Mouse (Mus musculus) NIH3T3 (cell line): ENCODE data around the gene Col18a1.
A peak's percentile ranks its signal among the peaks of the same experiment; 100 is the strongest.

Experiments used
- DNase-seq: peaks from one replicate; pipeline ENCODE4 v3.0.0-alpha.2; 2012; ENCODE audit warnings: low read depth

Col18a1 gene

GRCm38 (mm10) chr10:77165963-77166717, at the start of gene Col18a1:
Gene Col18a1, minus strand, starts transcription at chr10:77166548.
- DNase-seq, result no peak

- DNase-seq, result peak; percentile 45
Measured at GRCm38 (mm10) chr10:77215641-77216040, 49.3 kb upstream of the Col18a1 start.

GRCm38 (mm10) chr10:77214586-77214985, 48.2 kb upstream of the Col18a1 start:
- DNase-seq, result peak; percentile 34

DNA sequence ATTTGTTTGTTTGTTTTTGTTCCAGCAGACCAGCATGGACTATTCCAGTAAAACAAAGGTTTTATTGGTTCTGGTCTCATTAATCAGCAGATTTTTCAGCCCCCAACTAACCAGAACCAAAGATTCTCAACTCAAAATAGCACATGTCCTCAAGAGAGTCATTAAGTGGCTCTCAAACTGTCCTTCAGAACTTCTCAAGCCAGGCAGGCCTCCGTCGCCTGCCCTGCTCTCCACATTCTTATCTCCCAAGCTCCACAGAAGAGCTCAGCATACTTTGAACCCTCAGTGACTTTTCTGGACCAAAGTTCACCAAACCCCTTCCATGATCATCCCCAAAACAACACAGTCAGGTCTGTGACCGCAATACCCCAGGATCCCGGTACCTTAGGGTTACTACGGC, 47.1 kb upstream of the Col18a1 start:
- DNase-seq, result no peak

DNA sequence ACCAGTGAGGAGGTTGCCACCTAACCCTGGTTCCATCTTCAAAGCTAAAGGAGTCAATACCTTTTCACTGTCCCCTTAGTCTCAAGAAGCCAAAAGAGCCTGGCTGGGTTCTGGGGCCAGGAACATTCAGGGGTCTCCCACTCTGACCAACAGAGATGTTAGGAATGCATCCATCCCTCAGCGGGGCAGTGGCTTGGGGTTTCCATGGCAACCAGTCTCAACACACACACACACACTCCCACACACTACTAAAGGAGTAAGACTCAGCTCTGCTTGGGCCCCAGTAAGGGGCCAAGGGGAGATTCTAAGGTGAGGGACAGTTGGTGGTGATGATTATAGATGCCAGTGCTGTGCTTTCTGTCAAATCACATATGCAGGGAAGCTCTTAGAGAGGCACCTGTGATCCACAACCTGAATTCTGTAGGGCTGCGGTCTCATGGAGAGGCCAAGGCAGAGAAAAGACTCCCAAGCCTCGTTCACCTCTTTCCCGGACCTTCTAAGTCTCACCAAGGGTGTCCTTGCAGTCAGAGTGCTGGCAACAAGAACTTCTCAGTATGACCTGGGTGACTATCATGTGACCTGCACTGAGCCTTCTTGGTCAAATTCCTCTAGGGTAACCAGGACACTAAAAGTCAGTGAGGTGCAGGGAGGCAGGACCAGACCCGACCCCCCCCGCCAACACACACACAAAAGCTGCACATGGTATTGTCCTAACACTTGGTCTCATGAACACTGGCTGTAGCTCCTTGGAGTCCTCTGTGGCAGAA, 46.2 kb upstream of the Col18a1 start:
- peak; percentile 48 for DNase-seq

- DNase-seq, result peak; percentile 99
Measured at GRCm38 (mm10) chr10:77211116-77211570, 44.8 kb upstream of the Col18a1 start.

DNA sequence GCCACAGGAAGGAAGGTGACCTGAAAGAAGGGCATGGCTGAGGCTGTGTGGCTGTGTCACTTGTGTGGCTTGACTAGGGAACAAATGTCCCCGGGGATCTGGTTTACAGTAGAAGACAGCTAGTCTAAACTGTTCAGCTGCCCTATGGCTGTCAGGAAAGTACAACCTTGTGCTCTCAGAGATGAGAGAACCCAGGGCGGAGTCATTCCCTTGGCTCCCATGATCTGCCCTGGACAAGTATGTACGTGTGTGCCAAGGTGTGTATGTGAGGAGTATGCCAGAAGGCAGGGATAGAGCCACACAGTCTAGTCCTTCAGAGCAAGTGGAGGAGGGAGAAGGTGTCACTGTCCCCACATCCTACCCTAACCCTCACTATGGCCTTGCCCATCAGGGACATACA, 44.3 kb upstream of the Col18a1 start:
- DNase-seq, result peak; percentile 55

GRCm38 (mm10) chr10:77209261-77209660, 42.9 kb upstream of the Col18a1 start:
- peak; percentile 35 for DNase-seq

GRCm38 (mm10) chr10:77206565-77207079, 40.3 kb upstream of the Col18a1 start:
- peak; percentile 94 for DNase-seq

DNA sequence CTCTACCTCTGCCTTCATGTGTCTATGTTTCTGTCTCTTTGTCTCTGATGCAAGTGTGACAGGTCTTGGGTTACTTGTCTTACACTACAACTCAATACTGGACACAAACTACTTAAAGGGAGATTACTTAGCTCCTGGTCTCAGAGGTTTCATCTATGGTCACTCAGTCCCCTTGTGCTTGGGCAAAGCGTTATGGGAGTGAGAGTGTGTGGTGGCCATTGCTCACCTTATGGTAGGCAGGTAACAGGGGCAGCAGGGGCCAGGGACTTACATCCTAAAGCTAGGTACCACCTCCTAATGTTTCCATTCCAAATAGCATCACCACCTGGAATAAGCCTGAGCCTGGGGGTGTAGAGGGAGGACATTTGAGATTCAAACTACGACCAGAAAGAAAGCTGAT, 39.8 kb upstream of the Col18a1 start:
- no peak for DNase-seq

DNA sequence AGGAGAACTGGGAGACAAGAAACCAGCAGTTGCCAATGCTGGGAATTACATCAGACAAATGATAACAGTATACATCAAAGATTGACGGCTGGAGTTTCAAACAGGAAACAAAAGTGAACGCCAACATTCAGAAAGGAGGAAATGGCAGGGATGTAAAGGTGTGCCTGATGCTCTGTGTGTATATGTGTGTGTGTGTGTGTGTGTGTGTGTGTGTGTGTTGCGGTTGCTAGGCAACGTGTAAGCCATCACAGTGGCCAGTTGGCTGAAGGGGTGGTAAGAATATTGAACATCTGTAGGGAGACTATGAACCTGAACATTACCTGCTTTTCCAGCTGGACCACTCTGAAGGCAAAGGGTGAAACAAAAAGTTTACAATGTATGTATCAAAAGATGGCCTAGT, 37.6 kb upstream of the Col18a1 start:
- DNase-seq, result no peak

GRCm38 (mm10) chr10:77201919-77202318, 35.6 kb upstream of the Col18a1 start:
- peak; percentile 90 for DNase-seq

DNA sequence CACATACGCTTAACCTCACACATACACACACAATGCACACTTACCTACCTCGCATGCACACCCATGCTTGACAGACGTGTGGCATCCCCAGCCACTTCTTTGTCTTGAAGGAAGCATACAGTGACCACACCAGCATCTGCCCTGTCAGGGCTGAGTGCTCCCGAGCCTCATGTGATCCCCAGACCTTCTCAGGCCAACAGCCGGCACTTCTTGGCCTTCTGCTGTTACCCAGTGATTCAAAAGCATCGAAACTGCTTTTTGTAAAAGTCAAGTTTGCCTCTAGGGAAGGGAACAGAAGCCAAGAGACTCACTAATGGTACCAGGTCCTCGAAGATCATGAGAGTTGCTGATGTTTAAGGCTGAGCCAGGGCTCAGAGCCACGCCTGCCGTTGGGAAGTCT, 33.9 kb upstream of the Col18a1 start:
- DNase-seq, result no peak

DNA sequence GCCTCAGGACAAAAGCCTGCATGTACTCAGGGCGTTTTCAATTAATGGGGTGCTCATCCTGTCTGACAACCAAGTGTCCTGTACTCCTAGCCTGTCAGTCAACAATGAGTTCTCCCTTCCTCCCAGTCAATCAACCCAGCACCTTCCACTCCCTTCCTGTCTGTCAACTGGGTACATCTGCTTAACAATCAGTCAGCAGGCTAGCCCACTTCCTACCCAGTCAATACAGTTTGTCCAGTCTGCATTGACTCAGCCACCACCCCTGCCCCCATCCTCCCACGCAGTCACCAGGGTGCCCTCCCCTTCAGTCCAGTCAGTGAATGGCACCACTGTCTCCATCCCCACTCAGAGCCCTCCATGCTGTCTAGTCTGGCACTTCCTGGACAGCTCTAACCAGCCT, 32.9 kb upstream of the Col18a1 start:
- no peak for DNase-seq

- no peak for DNase-seq
Measured at GRCm38 (mm10) chr10:77197469-77198209, 31.3 kb upstream of the Col18a1 start.

DNA sequence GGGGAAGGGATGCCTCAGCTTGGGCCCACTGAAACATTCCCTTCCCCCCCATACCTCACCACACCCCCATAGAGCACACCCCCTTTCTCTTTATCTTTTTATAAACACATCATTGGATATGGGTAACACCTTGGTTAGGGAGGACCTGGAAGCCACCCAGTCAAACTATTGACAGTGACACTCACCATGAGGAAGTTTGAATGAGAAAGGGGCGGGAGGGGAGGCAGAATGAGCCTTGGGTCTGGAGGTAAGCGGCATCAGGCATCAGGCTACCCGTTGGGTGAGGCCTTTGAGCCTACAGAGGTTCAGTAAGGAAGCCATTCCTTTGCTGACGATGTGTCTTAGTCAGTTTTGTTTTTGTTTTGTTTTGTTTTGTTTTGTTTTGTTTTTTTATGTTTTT, 30.3 kb upstream of the Col18a1 start:
- DNase-seq, result no peak

DNA sequence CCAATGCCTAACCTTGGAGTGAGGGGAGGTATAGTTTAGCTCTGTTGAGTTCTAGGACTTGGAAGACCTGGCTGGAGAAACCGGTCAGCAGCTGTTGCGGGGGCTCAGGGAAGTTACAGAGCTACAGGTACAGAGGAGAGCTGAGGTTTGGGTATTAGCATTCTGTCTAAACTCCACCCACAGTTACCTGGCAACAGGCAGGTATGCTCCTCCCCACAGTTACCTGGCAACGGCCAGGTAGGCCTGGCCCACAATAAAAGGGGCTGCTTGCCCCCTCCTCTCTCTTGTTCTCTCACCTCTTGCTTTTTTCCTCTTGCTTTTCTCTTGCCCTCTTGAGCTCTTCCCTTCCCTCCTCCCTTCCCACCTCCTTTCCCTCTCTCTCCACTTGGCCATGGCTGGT, 29.8 kb upstream of the Col18a1 start:
- no peak for DNase-seq

- DNase-seq, result no peak
Measured at GRCm38 (mm10) chr10:77193495-77193894, 27.1 kb upstream of the Col18a1 start.

DNA sequence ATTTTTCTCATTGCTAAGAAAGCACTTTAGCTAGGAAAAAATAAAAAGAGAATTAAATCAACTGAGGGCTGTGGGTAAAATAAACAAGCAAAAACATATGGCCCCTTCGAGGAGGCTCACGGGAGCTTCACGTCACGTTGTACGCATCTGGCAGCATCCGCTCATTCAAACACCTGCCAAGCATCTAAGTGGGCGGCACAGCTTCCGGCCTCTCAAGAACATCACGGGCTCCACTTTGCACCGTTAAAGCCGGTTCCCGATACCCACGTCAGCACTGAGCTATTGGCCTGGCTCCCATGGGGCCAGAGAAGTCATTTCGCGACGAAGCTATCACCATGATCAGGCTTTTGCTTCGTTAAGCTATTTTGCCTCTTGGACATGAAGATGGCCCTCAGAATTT, 26.4 kb upstream of the Col18a1 start:
- DNase-seq, result no peak

- DNase-seq, result no peak
Measured at GRCm38 (mm10) chr10:77190967-77191915, 24.9 kb upstream of the Col18a1 start.

DNA sequence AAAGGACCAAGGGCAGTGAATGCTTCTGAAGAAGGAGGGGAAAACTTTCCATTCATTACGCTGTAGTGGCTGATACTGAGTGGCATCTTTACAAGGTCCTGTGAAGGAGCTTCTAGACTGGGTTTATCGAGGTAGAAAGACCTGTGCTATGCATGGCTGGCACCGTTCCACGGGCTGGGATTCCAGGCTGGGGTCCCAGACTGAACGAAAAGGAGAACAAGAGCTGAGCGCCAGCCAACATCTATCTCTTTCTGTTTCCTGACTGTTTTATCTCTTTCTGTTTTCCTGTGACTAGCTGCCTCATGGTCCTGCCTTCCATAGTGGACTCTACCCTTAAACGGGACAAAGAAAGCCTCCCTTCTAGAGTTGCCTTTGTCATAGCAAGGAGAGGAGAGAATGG, 21.1 kb upstream of the Col18a1 start:
- DNase-seq, result no peak
